Comparison of ENCODE assay signal across 8 mouse cellular contexts in the genomic region with DNA sequence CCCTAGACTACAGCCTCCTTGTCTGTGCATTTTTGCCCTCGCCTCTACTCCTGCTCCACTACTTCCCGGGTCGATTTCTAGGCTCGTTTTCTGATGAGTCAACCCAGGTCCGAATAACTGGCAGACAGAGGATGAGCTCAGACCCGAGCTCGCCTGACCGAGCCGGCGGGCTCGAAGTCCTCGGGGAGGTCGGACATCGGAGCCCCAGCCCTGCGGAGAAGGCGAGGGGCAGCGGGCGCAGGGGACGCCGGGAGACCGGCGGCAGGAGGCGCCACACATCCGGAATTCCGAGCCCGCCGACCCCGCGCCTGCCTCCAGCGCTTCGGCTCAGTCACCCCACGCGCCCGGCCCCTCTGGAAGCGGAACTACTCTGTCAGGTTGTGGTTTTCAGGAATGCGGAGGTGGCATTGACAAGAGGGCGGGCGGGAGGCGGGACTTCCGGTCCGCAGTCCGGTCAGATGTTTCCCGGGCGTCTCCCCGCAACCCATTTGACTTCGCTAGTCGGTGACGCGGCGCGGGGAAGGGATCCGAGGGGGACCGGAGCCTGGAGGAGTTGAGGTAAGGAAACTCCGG. TPM values are rescaled to one million over a fixed set of nuclear protein-coding genes. Genes with fewer than 3 reads are reported as not detected.
DNase-seq lines count a peak whose midpoint lies in the region; ATAC-seq and TF ChIP-seq lines count a peak whose summit lies in the region.

Pcyt1a (plus strand) TSS at position 448 of the 573 bp plus-strand sequence.

- peak; percentile 54; the same call in 1 of the 2 replicates for TF ChIP-seq POLR2A in brain, embryonic 14.5 days (IDR thresholded peaks at IDR 0.05; ENCODE audit: borderline replicate concordance, extremely low read depth, insufficient read depth, insufficient read length, poor library complexity, severe bottlenecking)

- DNase-seq in brain, embryonic 14.5 days (ENCODE audit: low read depth) = peak; percentile 98
- peak; percentile 98 for DNase-seq in heart, embryonic 10.5 days (ENCODE audit: low spot score)
- DNase-seq in midbrain, postnatal 0 days (ENCODE audit: low spot score) = peak; percentile 96
- DNase-seq in spleen, postnatal 10 days (ENCODE audit: low spot score in 2 of 2) = peak; percentile 86 to 87

- H3K36me3 ChIP-seq in C2C12 (ENCODE audit: control insufficient read depth, insufficient read depth) = no peaks in the 10 kb centered on the region
- no peaks in the 10 kb centered on the region for H3K36me3 ChIP-seq in heart, embryonic 10.5 days
- no peaks in the 10 kb centered on the region for H3K36me3 ChIP-seq in kidney, embryonic 15.5 days
- no peaks in the 10 kb centered on the region for H3K36me3 ChIP-seq in limb, embryonic 15.5 days
- H3K36me3 ChIP-seq in midbrain, postnatal 0 days (ENCODE audit: insufficient read depth, low read length) = no peaks in the 10 kb centered on the region

- TF ChIP-seq CTCF in C2C12 (IDR thresholded peaks at IDR 0.05; ENCODE audit: control insufficient read depth, insufficient read depth, insufficient read length) = peak; percentile 7
- no peak for TF ChIP-seq CTCF in brain, embryonic 14.5 days (IDR thresholded peaks at IDR 0.05; ENCODE audit: borderline replicate concordance, extremely low read depth, insufficient read depth, insufficient read length)
- TF ChIP-seq CTCF in midbrain, postnatal 0 days (IDR thresholded peaks at IDR 0.05) = peak; percentile 60

- peak within 1 kb of the TSS; percentile 74 for H3K9ac ChIP-seq in kidney, embryonic 15.5 days
- peak within 1 kb of the TSS; percentile 73 for H3K9ac ChIP-seq in limb, embryonic 15.5 days
- H3K9ac ChIP-seq in midbrain, postnatal 0 days (replicated peaks; ENCODE audit: low read length, poor library complexity, severe bottlenecking) = peak within 1 kb of the TSS; percentile 79

- H3K27ac ChIP-seq in heart, embryonic 10.5 days = peak within 1 kb of the TSS; percentile 93
- peak within 1 kb of the TSS; percentile 91 for H3K27ac ChIP-seq in kidney, embryonic 15.5 days
- peak within 1 kb of the TSS; percentile 92 for H3K27ac ChIP-seq in limb, embryonic 15.5 days
- peak within 1 kb of the TSS; percentile 92 for H3K27ac ChIP-seq in midbrain, postnatal 0 days (ENCODE audit: low read depth, low read length)

- H3K4me2 ChIP-seq in kidney, embryonic 15.5 days = peak within 1 kb of the TSS; percentile 87
- peak within 1 kb of the TSS; percentile 81 for H3K4me2 ChIP-seq in limb, embryonic 15.5 days
- peak within 1 kb of the TSS; percentile 55 for H3K4me2 ChIP-seq in midbrain, postnatal 0 days (ENCODE audit: low read depth, low read length, poor library complexity, severe bottlenecking)

- H3K4me1 ChIP-seq in heart, embryonic 10.5 days = peaks cover 18% of the 10 kb centered on the region; the same call in 1 of the 2 replicates
- peaks cover 14% of the 10 kb centered on the region for H3K4me1 ChIP-seq in kidney, embryonic 15.5 days
- peaks cover 11% of the 10 kb centered on the region for H3K4me1 ChIP-seq in limb, embryonic 15.5 days
- peaks cover 5% of the 10 kb centered on the region; the same call in 1 of the 2 replicates for H3K4me1 ChIP-seq in midbrain, postnatal 0 days (ENCODE audit: insufficient read depth, low read length)

- H3K79me2 ChIP-seq in C2C12 (ENCODE audit: control insufficient read depth, insufficient read depth) = peaks cover 24% of the 10 kb centered on the region

- no peaks in the 10 kb centered on the region for H3K27me3 ChIP-seq in C2C12 (ENCODE audit: control insufficient read depth, insufficient read depth, insufficient read length)
- H3K27me3 ChIP-seq in heart, embryonic 10.5 days (ENCODE audit: insufficient read depth, poor library complexity, severe bottlenecking) = no peaks in the 10 kb centered on the region
- no peaks in the 10 kb centered on the region for H3K27me3 ChIP-seq in kidney, embryonic 15.5 days
- H3K27me3 ChIP-seq in limb, embryonic 15.5 days = no peaks in the 10 kb centered on the region
- no peaks in the 10 kb centered on the region for H3K27me3 ChIP-seq in midbrain, postnatal 0 days (ENCODE audit: insufficient read depth, low read length)

- H3ac ChIP-seq in C2C12 (ENCODE audit: control insufficient read depth, insufficient read length, low read depth) = peak within 1 kb of the TSS; percentile 87

- peak within 1 kb of the TSS; percentile 87 for H3K4me3 ChIP-seq in C2C12 (ENCODE audit: insufficient read depth, poor library complexity, severe bottlenecking)
- peak within 1 kb of the TSS; percentile 80 for H3K4me3 ChIP-seq in heart, embryonic 10.5 days
- H3K4me3 ChIP-seq in kidney, embryonic 15.5 days (replicated peaks) = peak within 1 kb of the TSS; percentile 74
- peak within 1 kb of the TSS; percentile 80 for H3K4me3 ChIP-seq in limb, embryonic 15.5 days
- H3K4me3 ChIP-seq in midbrain, postnatal 0 days (ENCODE audit: low read depth, low read length) = peak within 1 kb of the TSS; percentile 69

- peak; percentile 90 for ATAC-seq in erythroblast, adult 5-6 weeks (replicated peaks; ENCODE audit: low FRiP score, poor library complexity, severe bottlenecking)
- peak; percentile 97 for ATAC-seq in kidney, embryonic 15.5 days (replicated peaks; ENCODE audit: low FRiP score)
- ATAC-seq in limb, embryonic 15.5 days (ENCODE audit: insufficient number of reproducible peaks, low FRiP score, low TSS enrichment, low read depth) = peak; percentile 93
- ATAC-seq in midbrain, postnatal 0 days (ENCODE audit: low FRiP score) = peak; percentile 98

- under 1% methylated on average over 54 of the region's 54 CpGs for WGBS in heart, embryonic 10.5 days
- WGBS in kidney, embryonic 15.5 days = under 1% methylated on average over 54 of the region's 54 CpGs
- under 1% methylated on average over 54 of the region's 54 CpGs for WGBS in limb, embryonic 15.5 days
- under 1% methylated on average over 49 of the region's 54 CpGs for WGBS in midbrain, postnatal 0 days

- peaks cover 6% of the 10 kb centered on the region for H3K79me3 ChIP-seq in C2C12 (ENCODE audit: low read depth)

- H3K9me3 ChIP-seq in heart, embryonic 10.5 days = no peaks in the 10 kb centered on the region
- H3K9me3 ChIP-seq in kidney, embryonic 15.5 days (replicated peaks) = no peaks in the 10 kb centered on the region
- no peaks in the 10 kb centered on the region for H3K9me3 ChIP-seq in limb, embryonic 15.5 days
- no peaks in the 10 kb centered on the region for H3K9me3 ChIP-seq in midbrain, postnatal 0 days (ENCODE audit: low read length)

TF ChIP-seq in C2C12, 6 proteins besides CTCF, POLR2A, EP300 and RAD21:
- TF ChIP-seq MAX (IDR thresholded peaks at IDR 0.05) (peak; percentile 69), MYOD1 (IDR thresholded peaks at IDR 0.05; ENCODE audit: control insufficient read depth, insufficient read length, low read depth) (no peak), USF1 (IDR thresholded peaks at IDR 0.05; ENCODE audit: low read depth) (no peak), MYOG (IDR thresholded peaks at IDR 0.05; ENCODE audit: control insufficient read depth, extremely low read depth, insufficient read length) (no peak), CEBPB (IDR thresholded peaks at IDR 0.05; ENCODE audit: low read depth) (no peak)

RNA-seq across cellular contexts. Expression of gene Pcyt1a, which starts in this region (rescaled TPM):
- 14.3 TPM for polyA plus RNA-seq in C2C12 (2012; fragmentation: generic; extraction: Trizol)
- polyA plus RNA-seq in brain, embryonic 14.5 days (2012; rRNA removed) = 28.1 and 37.2 TPM in 2 replicates
- 73.6 and 103 TPM in 2 replicates for total RNA-seq in erythroblast, adult 5-6 weeks (2015; ENCODE audit: low replicate concordance)
- total RNA-seq in erythroblast, adult 5-6 weeks (2017; ENCODE audit: low replicate concordance) = 164 and 198 TPM in 2 replicates
- 36.6 and 43.9 TPM in 2 replicates for polyA plus RNA-seq in heart, embryonic 10.5 days (2016; fragmentation: Nextera tagmentation; extraction: Ambion mirVana)
- 35.8 and 41.3 TPM in 2 replicates for polyA plus RNA-seq in kidney, embryonic 15.5 days (2015; fragmentation: Nextera tagmentation; extraction: Ambion mirVana)
- 46.6 and 48.5 TPM in 2 replicates for polyA plus RNA-seq in limb, embryonic 15.5 days (2015; fragmentation: Nextera tagmentation; extraction: Ambion mirVana)
- total RNA-seq in midbrain, postnatal 0 days (2014; rRNA removed) = 47.5 and 52.7 TPM in 2 replicates
- 49.2 and 49.3 TPM in 2 replicates for polyA plus RNA-seq in midbrain, postnatal 0 days (2015; fragmentation: Nextera tagmentation; extraction: Ambion mirVana)

Comparison
In these comparisons a context has a peak if more than half of its experiments do, and no peak if none do; other contexts are left out.
1. Peak in every context shown above with its lines: DNase-seq, ATAC-seq, H3K4me3 ChIP-seq and H3K27ac ChIP-seq.